Mouse (Mus musculus) E14TG2a.4 (cell line): ENCODE data around the gene Mtmr6.

ENCODE experiments used
- CTCF ChIP-seq: conservative IDR thresholded peaks from 2 replicates; pipeline ENCODE4 v1.5.1; 2014; ENCODE audit warnings: low read length
- NANOG ChIP-seq: IDR thresholded peaks from 2 replicates; pipeline ENCODE4 v1.6.1; 2014; ENCODE audit warnings: borderline replicate concordance, low read length, mixed read lengths
- POU5F1 ChIP-seq: IDR thresholded peaks from 2 replicates; pipeline ENCODE4 v1.6.1; 2014; ENCODE audit warnings: low read length, borderline replicate concordance

DNA sequence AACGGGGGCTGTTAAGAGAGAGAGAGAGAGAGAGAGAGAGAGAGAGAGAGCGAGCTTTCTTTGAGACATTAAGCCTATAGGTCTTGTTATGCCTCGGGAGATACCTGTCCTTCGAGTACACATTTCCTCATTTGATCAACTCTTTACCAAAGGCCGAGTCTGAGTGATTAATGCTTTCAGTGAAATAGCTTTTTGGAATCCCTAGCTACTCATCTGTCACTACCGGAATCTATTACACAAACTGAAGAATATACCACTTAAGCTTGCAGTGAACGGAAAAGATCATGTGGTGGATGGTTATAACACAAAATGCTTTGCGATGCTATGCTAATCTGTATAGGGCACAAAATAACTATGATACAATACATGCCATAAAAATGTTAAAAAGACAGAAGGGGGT lies 14.7 kb upstream of the Mtmr6 start:
- TF ChIP-seq CTCF (no peak), NANOG (no peak), POU5F1 (no peak)
